Comparison of ENCODE assay signal across 22 mouse cellular contexts in the genomic region with DNA sequence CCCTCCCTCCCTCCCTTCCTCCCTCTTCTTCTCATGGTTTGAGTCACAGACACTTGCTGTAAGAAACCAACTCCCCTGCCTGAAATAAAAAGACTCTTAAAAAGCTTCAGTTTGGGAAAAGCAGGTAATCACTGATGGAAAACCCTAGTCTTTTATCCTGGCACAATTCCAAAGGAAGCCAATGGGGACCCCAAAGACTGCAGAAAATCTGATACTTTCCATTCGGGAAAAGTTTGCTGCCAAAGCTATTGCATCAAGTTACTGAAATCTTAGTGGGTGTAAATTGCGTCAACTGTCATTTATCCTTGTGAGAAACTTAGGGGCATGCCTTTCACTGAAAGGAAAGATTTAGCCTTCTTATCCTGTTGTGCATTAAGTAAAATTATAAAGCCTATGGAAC.
A peak's percentile ranks its signal among the peaks of the same experiment; 100 is the strongest.
DNase-seq lines count a peak whose midpoint lies in the region; ATAC-seq and TF ChIP-seq lines count a peak whose summit lies in the region.
"Had no signal": no experiment of that assay in that cellular context is flagged by ENCODE, and none has a peak within 500 bp of the region (broad histone marks: within the 10 kb centered on the region; RNA-seq: fewer than 3 reads in every experiment).

No protein-coding gene starts in this region.

- H3K27ac ChIP-seq in embryonic facial prominence, embryonic 14.5 days (replicated peaks; ENCODE audit: low read depth, low read length) = no peak overlapping the region
- H3K27ac ChIP-seq in embryonic facial prominence, embryonic 10.5 days (replicated peaks) = no peak overlapping the region
- 0 out of 2 replicates have a peak overlapping the region, but pooled peaks have one; percentile 17 for H3K27ac ChIP-seq in limb, embryonic 12.5 days
- no peak overlapping the region for H3K27ac ChIP-seq in limb, embryonic 10.5 days
- no peak overlapping the region for H3K27ac ChIP-seq in limb, embryonic 13.5 days
- H3K27ac ChIP-seq in limb, embryonic 14.5 days (replicated peaks; ENCODE audit: low read depth, low read length) = no peak overlapping the region

- no peak overlapping the region for H3K4me3 ChIP-seq in embryonic facial prominence, embryonic 14.5 days (ENCODE audit: low read depth, low read length)
- no peak overlapping the region for H3K4me3 ChIP-seq in embryonic facial prominence, embryonic 10.5 days
- H3K4me3 ChIP-seq in limb, embryonic 12.5 days (replicated peaks) = no peak overlapping the region
- H3K4me3 ChIP-seq in limb, embryonic 10.5 days = no peak overlapping the region
- H3K4me3 ChIP-seq in limb, embryonic 13.5 days = no peak overlapping the region
- no peak overlapping the region for H3K4me3 ChIP-seq in limb, embryonic 14.5 days (replicated peaks; ENCODE audit: low read length)

- no peak overlapping the region for H3K4me2 ChIP-seq in embryonic facial prominence, embryonic 14.5 days (ENCODE audit: low read depth, low read length)
- H3K4me2 ChIP-seq in limb, embryonic 12.5 days = no peak overlapping the region
- no peak overlapping the region for H3K4me2 ChIP-seq in limb, embryonic 13.5 days (replicated peaks)
- no peak overlapping the region for H3K4me2 ChIP-seq in limb, embryonic 14.5 days (replicated peaks; ENCODE audit: low read depth, low read length, severe bottlenecking)

- H3K9me3 ChIP-seq in embryonic facial prominence, embryonic 14.5 days (ENCODE audit: control insufficient read depth, low read length) = no peaks in the 10 kb centered on the region
- H3K9me3 ChIP-seq in embryonic facial prominence, embryonic 10.5 days = no peaks in the 10 kb centered on the region
- no peaks in the 10 kb centered on the region for H3K9me3 ChIP-seq in limb, embryonic 12.5 days
- no peaks in the 10 kb centered on the region for H3K9me3 ChIP-seq in limb, embryonic 10.5 days (replicated peaks)
- H3K9me3 ChIP-seq in limb, embryonic 13.5 days = no peaks in the 10 kb centered on the region
- no peaks in the 10 kb centered on the region for H3K9me3 ChIP-seq in limb, embryonic 14.5 days (ENCODE audit: control insufficient read depth, low read length)
- H3K9me3 ChIP-seq: G1E had no signal

- no peak for TF ChIP-seq POLR2A in limb, embryonic 14.5 days (IDR thresholded peaks at IDR 0.05; ENCODE audit: borderline replicate concordance, extremely low read depth, insufficient read depth, insufficient read length)

- no peaks in the 10 kb centered on the region for H3K36me3 ChIP-seq in embryonic facial prominence, embryonic 14.5 days (ENCODE audit: control insufficient read depth, insufficient read depth, low read length)
- no peaks in the 10 kb centered on the region for H3K36me3 ChIP-seq in embryonic facial prominence, embryonic 10.5 days (replicated peaks)
- no peaks in the 10 kb centered on the region for H3K36me3 ChIP-seq in limb, embryonic 12.5 days
- H3K36me3 ChIP-seq in limb, embryonic 10.5 days = no peaks in the 10 kb centered on the region
- no peaks in the 10 kb centered on the region for H3K36me3 ChIP-seq in limb, embryonic 13.5 days
- no peaks in the 10 kb centered on the region for H3K36me3 ChIP-seq in limb, embryonic 14.5 days (ENCODE audit: control insufficient read depth, insufficient read depth, low read length)
- H3K36me3 ChIP-seq: G1E had no signal

- ATAC-seq in embryonic facial prominence, embryonic 14.5 days (ENCODE audit: low read depth) = peak; percentile 23; the same call in 1 of the 2 replicates
- no peak for ATAC-seq in limb, embryonic 12.5 days (ENCODE audit: insufficient number of reproducible peaks, insufficient read depth, low FRiP score, low TSS enrichment, low read depth)
- ATAC-seq in limb, embryonic 13.5 days (ENCODE audit: low FRiP score, low read depth) = peak; percentile 45; the same call in 1 of the 2 replicates
- peak; percentile 41; the same call in 1 of the 2 replicates for ATAC-seq in limb, embryonic 14.5 days (ENCODE audit: low FRiP score, low read depth)
- ATAC-seq: activated CD4-positive, CD25-positive, alpha-beta regulatory T cell, adult 4 months; CD4-positive, CD25-positive, alpha-beta regulatory T cell, adult 4 months; Patski had no signal

- H3K4me1 ChIP-seq in embryonic facial prominence, embryonic 14.5 days (ENCODE audit: control insufficient read depth, insufficient read depth, low read length) = 0 out of 2 replicates have a peak, but pooled peaks cover 3% of the 10 kb centered on the region
- H3K4me1 ChIP-seq in embryonic facial prominence, embryonic 10.5 days = no peaks in the 10 kb centered on the region
- 0 out of 2 replicates have a peak, but pooled peaks cover 6% of the 10 kb centered on the region for H3K4me1 ChIP-seq in limb, embryonic 12.5 days (replicated peaks)
- H3K4me1 ChIP-seq in limb, embryonic 10.5 days = no peaks in the 10 kb centered on the region
- H3K4me1 ChIP-seq in limb, embryonic 13.5 days = peaks cover 24% of the 10 kb centered on the region
- peaks cover 4% of the 10 kb centered on the region; the same call in 1 of the 2 replicates for H3K4me1 ChIP-seq in limb, embryonic 14.5 days (ENCODE audit: control insufficient read depth, insufficient read depth, low read length)

- 36% methylated on average over 2 of the region's 2 CpGs for WGBS in embryonic facial prominence, embryonic 14.5 days
- WGBS in embryonic facial prominence, embryonic 10.5 days = 70% methylated on average over 2 of the region's 2 CpGs
- WGBS in limb, embryonic 12.5 days = 56% methylated on average over 2 of the region's 2 CpGs
- WGBS in limb, embryonic 10.5 days = 75% methylated on average over 2 of the region's 2 CpGs
- 53% methylated on average over 2 of the region's 2 CpGs for WGBS in limb, embryonic 13.5 days
- 39% methylated on average over 2 of the region's 2 CpGs for WGBS in limb, embryonic 14.5 days

- H3K9ac ChIP-seq in embryonic facial prominence, embryonic 14.5 days (ENCODE audit: low read depth, low read length) = no peak overlapping the region
- H3K9ac ChIP-seq in limb, embryonic 12.5 days (replicated peaks) = no peak overlapping the region
- no peak overlapping the region for H3K9ac ChIP-seq in limb, embryonic 13.5 days
- H3K9ac ChIP-seq in limb, embryonic 14.5 days (ENCODE audit: low read depth, low read length, severe bottlenecking) = no peak overlapping the region

- DNase-seq in embryonic facial prominence, embryonic 14.5 days (ENCODE audit: low spot score) = peak; percentile 66
- no peak for DNase-seq in embryonic facial prominence, embryonic 10.5 days (ENCODE audit: low spot score)
- no peak for DNase-seq in limb, embryonic 10.5 days (ENCODE audit: low spot score)
- peak; percentile 44 for DNase-seq in limb, embryonic 14.5 days (ENCODE audit: low spot score)
- no peak for DNase-seq in lung, adult 18-20 months
- DNase-seq in cerebellum, adult 11 months = no peak
- DNase-seq: adrenal gland, adult 2 months; adrenal gland, adult 8-10 months; adrenal gland, postnatal 10 days; adrenal gland, postnatal 14 days; adrenal gland, postnatal 25 days; adrenal gland, postnatal 36 days; B cell, adult 2 months; cerebellum, adult 11-12 months; cerebellum, adult 18-20 months had no signal

- H3K27me3 ChIP-seq in embryonic facial prominence, embryonic 14.5 days (replicated peaks; ENCODE audit: control insufficient read depth, insufficient read depth, low read length) = no peaks in the 10 kb centered on the region
- no peaks in the 10 kb centered on the region for H3K27me3 ChIP-seq in embryonic facial prominence, embryonic 10.5 days (replicated peaks; ENCODE audit: low read depth, poor library complexity, severe bottlenecking)
- H3K27me3 ChIP-seq in limb, embryonic 12.5 days = no peaks in the 10 kb centered on the region
- H3K27me3 ChIP-seq in limb, embryonic 10.5 days (ENCODE audit: low read depth, poor library complexity, severe bottlenecking) = no peaks in the 10 kb centered on the region
- H3K27me3 ChIP-seq in limb, embryonic 13.5 days = no peaks in the 10 kb centered on the region
- no peaks in the 10 kb centered on the region for H3K27me3 ChIP-seq in limb, embryonic 14.5 days (ENCODE audit: control insufficient read depth, insufficient read depth, low read length)
- H3K27me3 ChIP-seq: CH12.LX had no signal

Comparison
In these comparisons a context has a peak if more than half of its experiments do, and no peak if none do; other contexts are left out.
1. DNase-seq: peak in embryonic facial prominence, embryonic 14.5 days (single experiment) and limb, embryonic 14.5 days (single experiment); none in embryonic facial prominence, embryonic 10.5 days (single experiment), limb, embryonic 10.5 days (single experiment), lung, adult 18-20 months (0 of 2) and cerebellum, adult 11 months (single experiment).